Mouse (Mus musculus) lung, adult 2 months (tissue): ENCODE measurements around the gene Tdp1. TPM values are rescaled to one million over a fixed set of nuclear protein-coding genes. Genes with fewer than 3 reads are reported as not detected.

Experiments
- DNase-seq: peaks from one replicate; pipeline ENCODE4 v3.0.0; 2022
- H3K4me1 ChIP-seq: fragments of 200-500 bp; 2 replicates; pipeline ENCODE4 v1.6.1; 2011; ENCODE audit warnings: low read length; ENCODE audit not compliant: control insufficient read depth, insufficient read depth
- H3K4me3 ChIP-seq: fragments of 200-500 bp; replicated peaks from 2 replicates; pipeline ENCODE3; 2011; ENCODE audit warnings: low read depth, mild to moderate bottlenecking, control low read depth, low read length; ENCODE audit errors: extremely low read depth
- CTCF ChIP-seq: fragments of 200-500 bp; IDR thresholded peaks from 2 replicates; pipeline ENCODE4 v1.5.1; 2011; ENCODE audit warnings: mild to moderate bottlenecking, low read length, control low read depth; ENCODE audit not compliant: insufficient read depth
- POLR2A ChIP-seq: fragments of 200-500 bp; IDR thresholded peaks from 2 replicates; pipeline ENCODE4 v1.6.1; 2011; ENCODE audit warnings: low read depth, mild to moderate bottlenecking, control low read depth, low read length, borderline replicate concordance; ENCODE audit errors: extremely low read depth
- WGBS: fragments of 180-500 bp; shearing (Covaris S2); methylation state at CpG from one replicate; pipeline ENCODE4 v1.1.7; 2018; 5-methylcytosine and 5-hydroxymethylcytosine counted together
- polyA plus RNA-seq: library from polyadenylated mRNA; depleted of rRNA; stranded (reverse); fragments of >200 nt; gene quantifications from 2 replicates; pipeline ENCODE4 v1.2.3, GENCODE M21; 2012

Tdp1 gene
- polyA plus RNA-seq, 1 experiment = 12.9 TPM

DNA sequence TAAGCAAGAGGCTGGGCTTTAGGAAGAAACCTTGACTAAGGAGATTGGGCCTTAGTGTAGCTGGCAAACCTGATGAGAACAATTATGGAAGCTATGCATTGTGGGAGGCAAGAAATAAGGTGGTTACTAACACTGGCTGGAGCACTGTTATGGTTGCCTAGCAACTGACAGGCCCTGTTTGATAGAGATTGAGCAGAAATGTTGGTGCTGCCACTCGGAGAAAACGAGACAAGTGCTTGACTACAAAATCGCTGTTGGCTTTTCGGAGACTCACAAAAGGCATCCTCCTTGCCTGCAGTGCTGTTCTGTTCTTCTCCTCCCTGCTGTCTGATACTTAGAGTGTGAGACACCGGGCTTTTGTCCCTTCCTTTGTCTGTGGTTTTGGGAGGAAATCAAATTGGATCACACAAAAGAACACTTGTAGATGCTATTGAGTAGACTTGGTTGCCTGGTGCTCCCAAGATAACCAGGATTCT lies 38.9 kb downstream of the Tdp1 start:
- no peaks in the 10 kb centered on the region for H3K4me1 ChIP-seq
- no peak for TF ChIP-seq CTCF
- no peak for TF ChIP-seq POLR2A
- no peak for DNase-seq
- 75% methylated on average over 5 of the region's 5 CpGs for WGBS
- no peak overlapping the region for H3K4me3 ChIP-seq

DNA sequence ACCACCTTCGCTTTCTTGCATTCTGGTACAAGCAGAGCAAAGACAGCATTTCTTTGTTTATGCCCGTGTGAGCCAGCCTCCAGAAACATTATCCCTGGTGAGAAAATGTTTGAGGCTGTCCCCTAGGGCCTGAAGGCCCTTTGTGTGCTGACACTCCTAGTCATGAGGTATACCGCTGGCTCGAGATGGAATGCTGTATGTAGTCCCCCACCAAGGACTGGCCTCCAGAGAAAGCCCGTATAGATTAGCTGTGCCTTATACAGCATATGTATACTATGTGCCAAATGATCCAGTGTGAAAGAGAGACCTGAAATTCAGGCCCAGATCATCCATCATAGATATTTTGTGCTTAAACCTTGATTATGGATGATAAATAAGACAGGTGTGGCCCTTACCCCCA lies 39.4 kb downstream of the Tdp1 start:
- Histone ChIP-seq H3K4me1 (no peaks in the 10 kb centered on the region), H3K4me3 (no peak overlapping the region)
- TF ChIP-seq POLR2A = no peak
- no peak for TF ChIP-seq CTCF
- DNase-seq = no peak
- WGBS = 87% methylated on average over 5 of the region's 5 CpGs

DNA sequence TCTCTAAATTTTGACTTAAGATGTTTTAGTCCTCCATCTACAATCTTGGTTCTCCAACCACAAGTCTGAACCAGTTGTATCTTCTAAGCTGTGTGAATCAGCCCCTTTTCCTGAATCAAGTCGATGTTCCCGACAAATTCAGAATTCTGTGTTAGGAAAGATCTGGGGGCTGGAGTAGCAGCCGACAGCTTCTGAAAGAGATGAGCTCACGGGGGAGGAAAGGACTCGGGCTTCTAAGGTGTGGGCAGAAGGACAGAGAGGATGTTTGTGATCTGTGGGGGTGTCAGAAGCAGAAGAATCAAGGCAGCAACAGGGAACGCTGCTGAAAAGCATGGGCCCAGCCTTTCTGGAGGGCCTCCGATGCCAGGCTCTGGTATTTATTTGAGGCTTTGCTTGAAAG lies 44.0 kb downstream of the Tdp1 start:
- DNase-seq = no peak
- no peak for TF ChIP-seq POLR2A
- TF ChIP-seq CTCF = no peak
- Histone ChIP-seq H3K4me1 (no peaks in the 10 kb centered on the region), H3K4me3 (no peak overlapping the region)
- WGBS = 88% methylated on average over 7 of the region's 7 CpGs

DNA sequence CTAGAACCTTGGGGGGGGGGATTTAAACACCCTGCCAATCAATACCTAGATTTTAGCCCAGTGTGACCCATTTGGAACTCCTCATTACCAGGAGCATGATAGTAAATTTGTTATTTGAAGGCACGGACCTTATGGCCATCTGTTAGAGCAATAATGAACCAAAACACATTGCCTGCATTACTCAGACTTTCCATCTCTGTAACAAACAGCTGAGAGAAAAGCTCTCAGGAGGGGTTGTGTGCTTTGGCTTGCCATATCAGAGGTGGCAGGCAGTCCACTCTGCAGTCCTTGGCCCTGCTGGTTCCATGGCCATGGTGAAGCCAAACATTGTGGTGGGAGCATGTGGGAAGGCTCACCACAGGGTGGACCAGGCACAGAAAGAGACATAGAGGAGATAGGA lies 44.8 kb downstream of the Tdp1 start:
- DNase-seq = no peak

DNA sequence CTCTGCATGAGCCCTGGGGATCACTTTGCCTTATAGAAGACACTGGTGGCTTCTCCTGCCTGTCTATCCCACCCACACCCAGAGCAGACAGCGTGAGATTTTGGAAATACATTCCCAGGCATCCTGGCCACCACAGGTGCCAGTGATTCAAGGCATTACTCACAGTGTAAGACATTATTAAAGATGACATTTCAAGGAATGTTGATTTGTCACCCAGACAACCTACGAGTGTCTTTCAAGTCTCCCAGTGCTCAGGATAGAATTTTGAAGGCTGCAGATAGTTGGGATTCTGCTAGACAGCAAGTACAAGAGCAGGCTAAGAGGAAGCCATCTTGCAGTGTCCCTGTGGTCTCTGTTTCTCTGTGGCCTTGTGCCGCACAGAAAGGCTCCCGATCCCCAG lies 47.9 kb downstream of the Tdp1 start:
- no peak overlapping the region for H3K4me3 ChIP-seq
- H3K4me1 ChIP-seq = no peaks in the 10 kb centered on the region
- TF ChIP-seq CTCF (no peak), POLR2A (no peak)
- no peak for DNase-seq
- WGBS = 91% methylated on average over 4 of the region's 4 CpGs

More for the DNA sequence above, 44.8 kb downstream of the Tdp1 start:
- no peak for TF ChIP-seq POLR2A
- WGBS = 81% methylated on average over 1 of the region's 1 CpGs
- Histone ChIP-seq H3K4me1 (no peaks in the 10 kb centered on the region), H3K4me3 (no peak overlapping the region)

DNA sequence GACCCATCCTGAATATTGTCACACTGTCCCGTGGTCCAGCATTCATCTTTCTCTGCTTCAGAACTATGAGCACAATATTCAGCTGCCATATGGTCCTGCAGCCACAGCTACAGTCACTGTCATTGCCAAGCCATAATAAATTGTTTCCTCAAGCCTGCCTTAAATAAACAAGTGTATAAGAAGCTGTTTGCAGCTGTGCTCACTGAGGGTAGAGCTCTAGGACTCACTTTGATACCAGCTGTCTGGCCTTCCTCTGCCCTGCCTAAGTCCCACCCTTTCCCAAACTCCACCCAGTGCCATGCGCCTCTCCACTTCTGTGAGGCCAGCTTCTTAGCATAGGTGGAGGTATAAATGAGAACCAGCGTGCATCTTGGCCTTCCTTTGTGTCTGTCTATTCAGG lies 49.3 kb downstream of the Tdp1 start:
- Histone ChIP-seq H3K4me3 (no peak overlapping the region), H3K4me1 (no peaks in the 10 kb centered on the region)
- no peak for DNase-seq
- 64% methylated on average over 3 of the region's 3 CpGs for WGBS
- TF ChIP-seq POLR2A = no peak
- TF ChIP-seq CTCF = no peak

DNA sequence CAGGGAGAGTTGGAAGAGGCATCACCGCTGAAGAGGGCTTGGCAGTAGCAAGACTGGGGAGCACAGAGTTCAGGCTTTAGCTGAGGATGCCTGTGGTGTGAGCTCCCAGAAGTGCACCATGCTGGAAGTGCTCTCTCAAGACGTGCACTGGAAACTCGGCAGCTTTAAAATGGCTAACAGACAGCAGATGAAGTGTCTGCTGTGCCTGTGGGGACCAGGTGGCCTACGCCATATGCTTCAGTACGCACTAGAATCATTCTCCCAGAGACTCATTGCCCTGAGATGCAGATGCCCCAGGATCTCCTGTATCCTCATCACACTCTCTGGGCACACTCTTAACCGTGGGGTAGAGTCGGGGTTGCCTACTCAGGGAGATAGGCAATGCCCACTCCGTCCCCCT lies 51.1 kb downstream of the Tdp1 start:
- Histone ChIP-seq H3K4me1 (no peaks in the 10 kb centered on the region), H3K4me3 (no peak overlapping the region)
- WGBS = 91% methylated on average over 8 of the region's 8 CpGs
- TF ChIP-seq CTCF = no peak
- TF ChIP-seq POLR2A = no peak
- DNase-seq = no peak

DNA sequence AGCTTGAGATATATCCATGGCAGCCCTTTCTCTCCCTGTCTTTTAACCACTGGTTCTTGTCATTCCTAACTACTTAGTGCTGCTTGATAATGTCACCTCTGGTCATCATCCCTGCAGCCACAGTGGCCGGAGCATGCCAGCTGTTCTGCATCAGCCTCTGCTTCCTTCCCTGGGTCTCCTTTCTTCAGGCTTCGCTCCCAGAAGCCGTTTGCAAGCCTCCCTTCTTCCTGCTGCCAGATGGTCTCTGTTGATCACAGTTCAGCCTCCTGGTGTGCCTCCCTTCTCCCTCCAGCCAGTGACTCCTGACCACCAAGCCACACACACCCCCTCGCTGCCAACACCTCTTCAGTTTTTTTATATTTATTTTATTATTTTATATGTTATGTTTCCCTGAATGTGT lies 54.2 kb downstream of the Tdp1 start:
- 74% methylated on average over 4 of the region's 4 CpGs for WGBS
- DNase-seq = peak; percentile 9
- TF ChIP-seq CTCF = no peak
- H3K4me1 ChIP-seq = no peaks in the 10 kb centered on the region
- no peak overlapping the region for H3K4me3 ChIP-seq

DNA sequence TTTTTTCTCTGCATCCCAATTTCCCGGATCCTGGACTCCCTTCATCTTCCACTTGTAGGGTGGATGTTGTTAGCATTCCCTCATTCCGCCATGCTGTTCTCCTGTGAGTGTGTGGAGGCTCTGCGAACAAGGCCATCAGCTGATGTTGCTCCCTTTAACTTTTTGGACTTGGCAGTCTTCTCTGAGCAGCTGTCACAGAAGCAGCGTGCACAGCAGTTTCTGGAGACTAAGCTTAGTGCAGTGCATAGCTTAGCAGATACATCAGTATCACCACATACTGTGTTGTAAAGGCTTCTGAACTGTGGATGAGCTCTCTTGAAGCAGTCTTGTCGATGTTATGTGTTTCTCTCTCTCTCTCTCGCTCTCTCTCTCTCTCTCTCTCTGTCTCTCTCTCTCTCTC lies 54.9 kb downstream of the Tdp1 start:
- TF ChIP-seq CTCF (no peak), POLR2A (no peak)
- Histone ChIP-seq H3K4me1 (no peaks in the 10 kb centered on the region), H3K4me3 (no peak overlapping the region)
- 74% methylated on average over 6 of the region's 6 CpGs for WGBS
- DNase-seq = no peak

DNA sequence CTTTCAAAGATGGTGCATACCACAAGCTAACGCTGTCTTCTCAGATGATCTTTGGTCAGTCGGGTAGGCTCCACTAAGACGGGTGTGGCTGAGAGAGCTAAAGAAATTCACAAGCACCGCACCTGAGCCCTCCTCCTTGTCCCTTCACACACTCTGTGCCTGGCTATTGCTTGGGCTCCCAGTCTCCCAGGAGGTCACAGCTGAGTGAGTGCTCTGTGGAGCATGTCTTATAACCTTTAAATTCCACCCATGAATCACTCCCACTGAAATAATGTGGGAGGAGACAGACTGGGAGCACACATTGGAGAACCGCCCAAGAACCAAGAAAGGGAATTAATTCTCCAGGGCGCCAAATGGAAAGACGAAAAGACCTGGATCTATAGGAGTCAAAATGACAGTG lies 56.4 kb downstream of the Tdp1 start:
- 89% methylated on average over 7 of the region's 7 CpGs for WGBS
- no peaks in the 10 kb centered on the region for H3K4me1 ChIP-seq
- no peak for DNase-seq
- TF ChIP-seq CTCF = no peak
- TF ChIP-seq POLR2A = no peak
- H3K4me3 ChIP-seq = no peak overlapping the region

DNA sequence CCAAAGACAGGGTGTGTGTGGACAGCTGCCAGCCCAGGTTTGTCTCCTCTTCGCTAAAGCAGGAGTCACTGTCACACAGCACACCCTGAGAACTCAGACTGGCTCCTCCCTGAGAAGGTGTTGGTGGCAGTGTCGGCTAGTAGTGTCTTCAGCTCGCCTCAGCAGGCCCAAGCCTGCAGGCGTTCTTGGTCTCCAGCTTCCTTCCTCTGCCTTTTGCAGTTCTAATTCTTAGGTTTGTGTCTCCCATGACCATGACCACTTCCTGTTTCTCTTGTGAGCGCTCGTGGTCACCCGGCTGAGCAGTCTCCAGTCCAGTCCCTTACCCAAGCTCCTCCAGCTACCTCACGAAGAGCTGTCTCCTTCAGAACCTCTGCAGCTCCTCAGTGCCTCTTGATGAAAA lies 58.1 kb downstream of the Tdp1 start:
- no peak for DNase-seq
- TF ChIP-seq POLR2A = no peak
- no peak for TF ChIP-seq CTCF
- WGBS = 56% methylated on average over 8 of the region's 8 CpGs
- H3K4me1 ChIP-seq = no peaks in the 10 kb centered on the region
- H3K4me3 ChIP-seq = no peak overlapping the region
